Mouse (Mus musculus) kidney, adult 11 months (tissue): Measurements from ENCODE around the gene Mybbp1a.

Experiments used
- DNase-seq: peaks from one replicate; pipeline ENCODE4 v3.0.0; 2022

Mybbp1a gene

GRCm38 (mm10) chr11:72440965-72441664, at the start of gene Mybbp1a:
Mybbp1a (plus strand) TSS chr11:72441355.
- peak; percentile 97 for DNase-seq

GRCm38 (mm10) chr11:72393243-72393642, 47.9 kb upstream of the Mybbp1a start:
- no peak for DNase-seq

GRCm38 (mm10) chr11:72393669-72394068, 47.5 kb upstream of the Mybbp1a start:
- no peak for DNase-seq

GRCm38 (mm10) chr11:72394694-72395093, 46.5 kb upstream of the Mybbp1a start:
- no peak for DNase-seq

- DNase-seq: no peak
These were observed 45.5 kb upstream of the Mybbp1a start for GRCm38 (mm10) chr11:72395652-72396051.

GRCm38 (mm10) chr11:72396621-72397020, 44.5 kb upstream of the Mybbp1a start:
- DNase-seq: no peak

- DNase-seq: no peak
These were observed 44.1 kb upstream of the Mybbp1a start for GRCm38 (mm10) chr11:72397072-72397471.

- no peak for DNase-seq
These were observed 43.2 kb upstream of the Mybbp1a start for GRCm38 (mm10) chr11:72397811-72398525.

- DNase-seq: peak; percentile 64
These were observed 40.1 kb upstream of the Mybbp1a start for GRCm38 (mm10) chr11:72401068-72401467.

- peak; percentile 74 for DNase-seq
These were observed 39.1 kb upstream of the Mybbp1a start for GRCm38 (mm10) chr11:72402017-72402416.

- no peak for DNase-seq
These were observed 38.2 kb upstream of the Mybbp1a start for GRCm38 (mm10) chr11:72402969-72403368.

GRCm38 (mm10) chr11:72405532-72405931, 35.6 kb upstream of the Mybbp1a start:
- DNase-seq: no peak

- no peak for DNase-seq
These were observed 35.0 kb upstream of the Mybbp1a start for GRCm38 (mm10) chr11:72406079-72406675.

GRCm38 (mm10) chr11:72407081-72407480, 34.1 kb upstream of the Mybbp1a start:
- DNase-seq: no peak

- no peak for DNase-seq
These were observed 33.6 kb upstream of the Mybbp1a start for GRCm38 (mm10) chr11:72407574-72407973.

- no peak for DNase-seq
These were observed 32.5 kb upstream of the Mybbp1a start for GRCm38 (mm10) chr11:72408451-72409170.

- no peak for DNase-seq
These were observed 31.3 kb upstream of the Mybbp1a start for GRCm38 (mm10) chr11:72409649-72410385.

GRCm38 (mm10) chr11:72410521-72411092, 30.5 kb upstream of the Mybbp1a start:
- DNase-seq: peak; percentile 92

GRCm38 (mm10) chr11:72411093-72411921, 29.8 kb upstream of the Mybbp1a start, which contains the start of gene Smtnl2:
Smtnl2 (minus strand) TSS chr11:72411713.
- peak; percentile 89 for DNase-seq

GRCm38 (mm10) chr11:72411945-72412344, 29.2 kb upstream of the Mybbp1a start:
- DNase-seq: no peak

GRCm38 (mm10) chr11:72413016-72413415, 28.1 kb upstream of the Mybbp1a start:
- no peak for DNase-seq
